Mouse (Mus musculus) bone marrow macrophage, adult 2 months (primary cell): ENCODE data around the gene Cdca7l.

Source experiments
- CTCF ChIP-seq: IDR thresholded peaks from 2 replicates; pipeline ENCODE4 v1.5.1; 2012; ENCODE audit warnings: low read depth, mild to moderate bottlenecking, low read length, moderate library complexity
- POLR2A ChIP-seq: IDR thresholded peaks from 2 replicates; pipeline ENCODE4 v1.6.1; 2012; ENCODE audit warnings: mild to moderate bottlenecking, low read depth, low read length, borderline replicate concordance

DNA sequence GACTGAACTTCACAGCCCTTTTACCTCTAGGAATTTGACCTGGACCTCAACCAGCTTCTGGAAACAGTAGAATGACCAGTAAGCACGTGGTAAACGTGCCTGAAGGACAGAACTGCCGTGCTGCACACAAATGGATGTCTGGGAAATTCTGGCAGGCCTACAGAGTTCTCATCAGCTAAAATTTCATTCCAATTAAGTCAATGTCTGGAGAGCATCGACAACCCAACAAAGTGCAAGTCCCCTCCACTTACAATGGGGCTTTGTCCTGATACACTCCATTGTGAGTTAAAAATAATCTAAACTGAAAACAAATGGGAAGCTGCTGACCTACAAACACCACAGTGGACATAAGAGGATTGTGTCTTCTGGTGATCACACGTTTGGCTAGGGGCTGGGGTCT lies 27.2 kb upstream of the Cdca7l start:
- TF ChIP-seq CTCF (no peak), POLR2A (no peak)
